Mouse (Mus musculus): ENCODE data around the gene Insig2.

- TF ChIP-seq CTCF (IDR thresholded peaks at IDR 0.05; ENCODE audit: extremely low read depth, insufficient read depth, insufficient read length, insufficient replicate concordance) (no peak), POLR2A (IDR thresholded peaks at IDR 0.05; ENCODE audit: low read depth, low read length) (no peak)
Measured at GRCm38 (mm10) chr1:121284197-121284596, 48.2 kb downstream of the Insig2 start.

Data from spleen, adult 2 months (tissue).